Mouse (Mus musculus): ENCODE measurements around the gene Methig1.

Gene Methig1

DNA sequence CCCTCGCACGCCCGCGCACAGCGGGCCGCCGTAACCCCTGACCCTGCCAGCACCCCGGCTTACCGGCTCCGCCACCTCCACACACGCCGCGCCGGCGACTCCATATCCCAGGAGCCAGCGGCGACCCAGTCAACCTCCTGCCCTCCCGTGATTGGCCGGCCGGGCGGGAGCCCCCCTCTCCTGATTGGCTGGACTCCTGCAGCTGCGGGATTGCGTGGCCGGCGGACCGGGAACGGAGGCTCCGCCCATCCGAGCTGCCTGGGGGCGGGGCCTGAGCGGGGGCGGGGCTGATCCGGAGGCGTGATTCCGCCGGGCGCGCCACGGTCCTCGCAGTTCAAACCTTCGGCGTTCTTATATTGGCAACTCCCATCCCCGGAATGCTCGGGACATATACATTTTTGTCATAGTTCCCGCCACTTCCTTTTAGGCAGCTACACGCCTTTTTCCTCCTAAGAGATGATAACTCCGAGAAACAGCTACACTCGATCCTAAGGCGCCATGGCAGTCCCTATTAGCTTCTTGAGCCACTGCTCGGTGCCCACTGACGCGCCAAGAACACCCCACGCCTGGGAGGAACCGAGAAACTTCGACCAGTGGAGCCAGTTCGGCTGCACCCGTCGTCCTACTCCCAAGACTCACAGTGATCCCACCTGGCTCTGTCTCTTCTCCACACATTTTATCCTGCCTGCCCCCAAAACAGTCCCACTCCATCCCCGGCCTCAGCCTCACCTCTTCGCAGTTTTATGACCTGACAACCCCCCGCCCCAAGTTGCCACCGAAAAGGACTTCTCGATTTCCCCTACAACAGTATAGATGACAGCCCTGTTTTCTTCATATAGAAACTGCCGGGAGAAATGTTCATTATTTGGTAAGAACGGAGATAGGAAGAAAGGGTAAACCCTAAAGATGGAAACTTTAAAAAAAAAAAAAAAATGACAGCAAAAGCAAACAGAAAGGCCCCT, 70.2 kb downstream of the Methig1 start:
- in situ Hi-C loops (cut with MboI, MseI), result no loop called here

DNA sequence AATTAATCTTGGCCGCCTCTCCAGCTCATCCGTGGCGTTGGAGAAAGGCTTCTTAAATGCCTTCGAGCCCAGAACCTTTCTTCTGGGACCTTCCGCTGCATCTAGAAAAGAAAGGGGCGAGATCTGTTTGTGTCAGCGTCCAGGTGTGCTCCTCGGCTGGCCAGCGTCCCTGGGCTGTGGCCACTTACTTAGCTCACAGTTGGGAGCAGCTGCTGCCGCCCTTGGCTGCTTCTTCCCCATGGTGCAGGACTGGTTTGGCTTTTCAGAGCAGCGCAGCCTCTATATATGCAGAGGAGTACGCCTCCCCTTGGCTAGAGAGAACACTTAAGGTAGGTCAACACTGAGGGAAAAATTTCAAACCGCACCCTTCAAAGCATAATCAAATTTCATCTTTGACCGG, 71.0 kb downstream of the Methig1 start:
- in situ Hi-C loops (cut with MboI, MseI), result no loop called here

DNA sequence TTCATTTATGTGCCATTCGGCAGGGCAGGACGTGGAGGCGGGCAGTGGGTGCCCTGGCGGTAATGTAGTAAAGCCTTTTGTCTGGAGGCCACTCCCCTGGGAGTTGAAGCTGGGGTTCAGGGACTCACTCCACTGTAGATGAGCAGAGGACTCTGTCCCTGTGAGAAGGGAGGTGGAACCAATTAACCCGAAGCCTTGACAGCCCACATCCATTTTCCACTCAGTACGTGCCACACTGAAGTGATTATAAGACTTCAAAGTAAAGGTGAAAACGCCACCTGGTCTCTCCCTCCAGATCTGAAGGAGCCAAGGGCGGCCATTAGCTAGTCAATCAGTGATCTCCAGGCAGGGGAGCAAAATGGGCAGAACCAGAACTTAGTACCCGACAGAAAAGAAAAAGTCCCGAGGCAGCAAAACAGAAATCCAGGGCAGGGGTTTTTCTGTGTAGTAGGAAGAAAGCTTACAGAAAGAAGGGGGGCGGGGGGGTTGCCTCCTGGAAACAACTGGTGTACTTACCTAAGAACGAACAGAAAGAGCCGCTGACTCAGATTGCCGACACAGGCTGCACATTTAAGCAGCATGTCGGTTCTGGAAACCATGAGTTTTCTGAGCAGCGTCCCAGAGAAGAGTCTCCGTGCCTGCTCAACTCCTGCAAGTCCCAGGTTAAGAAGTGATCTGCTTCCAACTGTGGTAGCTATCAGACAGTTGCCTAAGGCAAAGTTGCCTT, 71.6 kb downstream of the Methig1 start, which contains the start of gene Slc11a2:
Slc11a2 (minus strand) TSS at position 677 of the 727 bp plus-strand sequence.
- in situ Hi-C loops (cut with MboI, MseI), result no loop called here

DNA sequence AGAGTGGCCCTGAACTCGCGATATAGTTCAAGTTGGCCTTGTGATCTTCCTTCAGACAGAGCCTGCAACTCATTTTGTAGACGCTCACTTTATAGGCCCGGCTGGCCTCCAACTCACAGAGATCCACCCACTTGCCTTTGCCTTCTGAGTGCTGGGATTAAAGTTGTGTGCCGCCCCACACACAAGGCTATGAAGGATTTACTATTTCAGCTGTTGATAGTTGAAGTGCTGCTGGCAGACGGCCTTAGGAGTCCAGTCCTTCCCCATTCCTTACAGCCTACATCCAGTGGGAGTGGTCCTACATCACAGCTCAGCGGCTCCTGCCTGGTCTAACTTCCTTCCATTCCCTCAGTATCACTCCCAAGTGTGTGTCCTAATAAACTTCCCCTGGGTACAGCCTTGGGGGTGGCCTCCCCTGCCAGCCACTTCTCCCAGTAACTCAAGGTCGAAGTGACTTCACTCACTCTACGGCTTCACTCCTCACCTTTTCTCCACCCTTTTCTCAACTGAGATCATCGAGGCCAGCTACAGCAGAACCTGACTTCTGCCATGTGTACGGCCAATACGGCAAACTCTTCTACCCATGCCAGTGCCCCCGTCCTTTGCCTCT, 75.5 kb downstream of the Methig1 start:
- in situ Hi-C loops (cut with MboI, MseI), result no loop called here

- in situ Hi-C loops (cut with MboI, MseI), result no loop called here
Measured at GRCm38 (mm10) chr15:100429959-100430565, 77.1 kb downstream of the Methig1 start.

DNA sequence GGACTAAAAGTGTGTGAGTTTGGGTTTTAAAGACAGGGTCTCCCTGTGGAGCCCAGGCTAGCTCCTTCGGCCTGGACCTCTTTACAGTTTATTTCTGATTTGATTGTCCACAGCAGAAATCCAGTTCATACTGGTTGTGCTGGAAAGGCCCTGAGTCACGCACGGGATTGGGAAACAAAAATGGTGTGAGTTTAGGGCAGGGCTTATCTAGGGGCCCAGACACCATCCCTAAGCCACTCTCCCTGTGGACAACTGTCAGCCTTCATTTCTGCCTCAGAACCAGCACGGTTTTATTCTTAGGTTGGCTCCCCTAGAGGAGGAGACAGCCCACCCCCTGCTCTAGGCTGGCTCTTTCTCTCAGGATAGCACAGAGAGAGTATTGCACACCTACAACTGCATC, 80.3 kb downstream of the Methig1 start:
- in situ Hi-C loops (cut with MboI, MseI), result no loop called here

All from T-helper 2 cell (primary cell).